Mouse (Mus musculus): ENCODE results near the gene Ammecr1.

The Ammecr1 gene

DNA sequence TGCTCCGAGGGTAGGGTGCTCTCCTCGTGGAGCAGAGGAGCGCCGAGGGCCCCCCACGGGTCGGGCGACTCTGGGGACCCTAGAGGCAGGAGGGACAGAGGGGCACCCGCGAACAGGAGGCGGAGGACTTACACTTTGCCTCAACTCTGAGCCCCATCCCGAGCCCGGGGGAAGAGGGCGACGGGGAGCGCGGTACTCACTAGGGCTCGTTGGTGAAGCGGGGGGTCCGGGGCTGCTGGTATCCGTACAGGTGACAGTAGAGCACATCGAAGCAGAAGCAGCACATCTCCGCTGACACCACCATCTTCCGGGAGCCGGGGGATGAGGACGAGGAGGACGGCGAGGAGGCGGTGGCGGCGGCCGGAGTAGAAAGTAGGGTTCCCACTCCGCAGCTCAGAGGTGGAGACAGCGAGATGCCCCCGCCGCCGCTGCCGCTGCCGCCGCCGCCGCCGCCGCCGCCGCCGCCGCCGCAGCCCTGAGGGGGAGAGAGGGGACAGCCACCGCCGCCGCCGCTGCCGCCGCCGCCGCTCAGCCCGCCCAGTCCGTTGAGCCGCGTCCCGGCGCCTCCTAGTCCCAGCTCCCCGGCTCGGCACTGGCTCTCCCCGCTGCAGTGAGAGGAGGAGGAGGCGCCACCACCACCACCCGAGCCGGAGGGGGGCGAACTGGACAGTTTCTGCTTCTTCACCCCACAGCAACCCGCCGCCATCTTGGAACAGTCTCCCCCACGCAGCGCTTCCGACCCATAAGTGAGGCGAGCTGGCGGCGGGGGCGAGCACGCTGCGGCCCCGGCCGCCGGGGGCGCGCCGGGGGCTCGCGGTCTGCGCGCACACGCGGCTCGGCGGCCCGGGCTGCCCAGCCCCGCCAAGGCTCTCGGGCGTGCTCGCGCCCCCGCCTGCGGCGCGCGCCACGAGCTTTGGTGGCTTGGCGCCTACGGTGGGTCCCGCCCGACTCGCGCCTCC lies at the start of gene Ammecr1:
TSS of gene Ammecr1 (minus strand) at position 721 of the 959 bp plus-strand sequence.
- peak; percentile 76 to 90 for DNase-seq

DNA sequence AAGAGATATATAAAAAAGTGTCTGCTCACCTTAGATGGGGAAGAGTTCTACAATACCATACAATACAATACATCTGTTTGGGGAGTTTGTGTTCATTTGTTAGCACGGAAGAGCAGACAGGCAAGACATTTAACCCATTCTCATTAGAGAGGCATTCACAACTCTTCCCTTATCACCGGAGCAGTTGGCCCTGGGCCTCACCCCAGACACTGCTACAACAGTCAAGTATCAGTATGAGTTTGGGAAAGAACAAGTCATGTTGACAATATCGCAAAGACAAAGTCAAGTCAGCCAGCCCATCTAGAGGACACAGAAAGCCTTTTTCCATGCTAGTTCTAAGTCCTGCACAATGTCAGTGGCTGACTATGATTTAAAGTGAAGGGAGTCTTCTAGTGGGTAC lies 47.6 kb upstream of the Ammecr1 start:
- no peak for DNase-seq

DNA sequence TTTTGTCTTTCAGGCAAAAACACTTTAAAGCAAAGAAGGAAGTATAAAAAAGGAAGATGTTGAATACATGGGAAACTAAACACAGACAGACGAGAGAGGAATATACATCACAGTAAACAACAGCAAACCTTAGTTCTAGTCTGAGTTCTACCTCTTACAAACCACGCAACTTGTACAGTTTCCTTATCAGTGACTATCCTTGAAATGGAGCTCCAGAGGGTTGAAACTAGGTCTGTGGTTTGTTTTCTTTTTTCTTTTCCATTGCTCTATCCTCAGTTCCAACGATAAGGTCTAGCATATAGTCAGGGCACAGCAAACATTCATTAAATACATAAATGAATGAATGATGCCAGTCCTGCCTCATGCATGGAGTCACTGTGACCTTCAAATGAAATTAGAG lies 45.8 kb upstream of the Ammecr1 start:
- no peak for DNase-seq

- DNase-seq, result no peak
Measured at GRCm38 (mm10) chrX:143011865-143012264, 45.3 kb upstream of the Ammecr1 start.

DNA sequence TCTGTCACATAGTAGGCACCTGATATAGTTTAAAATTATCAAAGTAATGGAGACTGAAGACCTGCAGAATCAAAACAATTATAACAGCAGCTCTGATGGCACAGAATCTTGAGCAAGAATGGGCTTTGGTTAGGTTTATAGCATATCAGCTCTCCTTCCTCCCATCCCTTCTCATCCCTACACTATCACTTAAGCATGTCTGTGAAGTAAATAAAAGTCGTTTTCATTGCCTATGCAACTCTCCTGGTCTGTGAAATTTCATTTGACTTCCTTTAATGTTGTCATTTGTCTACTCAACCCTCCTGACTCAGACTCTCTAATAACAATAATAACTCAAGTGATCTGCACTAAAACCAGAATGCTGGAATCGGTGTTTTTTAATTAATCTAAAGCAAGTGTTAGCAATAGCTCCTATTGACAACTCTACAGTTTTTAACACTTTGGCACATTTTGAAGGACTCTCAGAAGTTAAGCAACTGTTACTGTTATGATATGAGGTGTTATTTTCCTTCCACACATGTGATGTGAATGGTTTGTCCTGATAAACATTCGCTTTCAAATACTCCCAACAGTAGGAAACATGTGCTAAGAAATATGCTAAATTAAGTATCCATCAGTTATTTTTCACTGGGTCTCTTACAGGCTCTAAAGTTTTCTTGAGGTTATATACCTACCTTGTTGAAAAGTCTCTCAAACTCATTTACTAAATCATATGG lies 37.8 kb upstream of the Ammecr1 start:
- no peak for DNase-seq

DNA sequence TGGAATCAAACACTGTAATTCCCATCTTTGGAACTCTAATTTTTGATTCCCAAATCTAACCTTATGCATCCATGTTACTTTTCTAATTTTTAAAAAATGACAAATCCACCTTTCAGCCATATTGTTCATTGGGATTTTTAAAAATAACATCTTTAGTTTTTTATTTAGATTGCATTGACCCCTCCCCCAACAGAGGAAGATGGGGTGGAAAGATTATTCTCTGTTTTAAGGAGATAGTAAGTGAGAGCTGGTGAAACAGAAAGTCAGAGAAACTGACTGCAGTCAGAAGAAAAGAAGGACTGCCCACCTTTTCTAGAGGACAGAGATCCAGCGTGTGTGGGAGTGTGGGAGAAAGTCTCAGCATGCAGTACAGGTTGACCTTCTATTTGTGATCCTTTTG lies 30.7 kb upstream of the Ammecr1 start:
- no peak for DNase-seq

DNA sequence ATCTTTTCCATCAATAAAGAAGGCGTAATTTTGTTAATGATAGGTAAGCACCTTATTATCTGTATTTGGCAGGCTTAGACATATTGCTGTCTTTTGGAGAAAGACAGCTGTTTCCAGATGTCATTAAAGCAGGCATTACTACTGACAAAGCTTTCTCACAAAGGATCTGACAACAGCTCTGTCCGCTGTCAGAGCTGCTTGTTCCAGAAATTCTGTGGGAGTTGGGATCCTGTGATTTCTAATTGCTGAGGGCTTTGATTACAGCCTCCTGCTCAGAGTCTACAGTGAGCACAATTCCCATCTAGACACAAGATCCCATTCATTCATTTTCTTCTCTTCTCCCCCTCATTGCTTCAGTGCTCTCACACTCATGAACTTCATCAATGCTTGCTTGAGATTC lies 28.0 kb upstream of the Ammecr1 start:
- DNase-seq, result no peak

GRCm38 (mm10) chrX:142984170-142984569 lies 17.6 kb upstream of the Ammecr1 start:
- DNase-seq, result no peak

DNA sequence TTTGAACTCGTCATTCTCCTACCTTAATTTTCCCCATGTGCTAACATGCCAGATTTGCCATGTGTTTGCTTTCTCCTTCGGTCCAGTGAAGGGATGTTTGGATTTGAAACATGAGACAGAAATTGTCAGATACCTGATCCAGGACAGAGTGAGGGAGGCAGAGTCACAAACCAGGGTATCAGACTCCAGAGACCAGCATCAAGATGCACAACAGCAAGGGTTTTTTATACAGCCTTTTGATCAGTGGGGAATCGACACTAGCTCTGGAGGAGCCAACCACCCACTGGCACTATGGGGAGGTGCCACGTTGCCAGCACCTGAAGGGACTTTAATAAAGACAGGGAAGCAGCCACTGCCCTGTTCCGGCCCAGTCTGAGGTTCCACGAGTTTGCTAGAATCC lies 17.1 kb upstream of the Ammecr1 start:
- DNase-seq, result no peak

DNA sequence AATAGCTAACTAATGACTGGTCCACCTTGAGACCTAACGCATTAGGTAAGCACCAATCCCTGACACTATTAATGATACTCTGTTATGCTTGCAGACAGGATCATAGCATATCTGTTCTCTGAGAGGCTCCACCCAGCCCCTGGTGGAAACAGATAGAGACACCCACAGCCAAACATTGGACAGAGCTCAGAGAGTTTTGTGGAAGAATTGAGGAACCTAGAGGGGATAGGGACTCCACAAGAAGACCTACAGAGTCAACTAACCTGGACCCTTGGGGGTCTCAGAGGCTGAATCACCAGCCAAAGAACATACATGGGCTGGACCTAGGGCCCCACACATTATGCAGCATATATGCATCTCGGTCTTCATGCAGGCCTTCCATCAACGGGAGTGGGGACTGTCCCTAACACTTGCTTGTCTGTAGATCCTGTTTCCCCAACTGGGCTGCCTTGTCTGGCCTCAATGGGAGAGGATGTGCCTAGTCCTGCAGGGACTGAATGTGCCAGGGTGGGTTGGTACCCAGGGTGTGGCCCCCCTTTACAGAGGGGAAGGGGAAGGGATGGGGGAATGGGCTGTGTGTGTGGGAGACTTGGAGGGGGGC lies 15.1 kb upstream of the Ammecr1 start:
- DNase-seq, result no peak

DNA sequence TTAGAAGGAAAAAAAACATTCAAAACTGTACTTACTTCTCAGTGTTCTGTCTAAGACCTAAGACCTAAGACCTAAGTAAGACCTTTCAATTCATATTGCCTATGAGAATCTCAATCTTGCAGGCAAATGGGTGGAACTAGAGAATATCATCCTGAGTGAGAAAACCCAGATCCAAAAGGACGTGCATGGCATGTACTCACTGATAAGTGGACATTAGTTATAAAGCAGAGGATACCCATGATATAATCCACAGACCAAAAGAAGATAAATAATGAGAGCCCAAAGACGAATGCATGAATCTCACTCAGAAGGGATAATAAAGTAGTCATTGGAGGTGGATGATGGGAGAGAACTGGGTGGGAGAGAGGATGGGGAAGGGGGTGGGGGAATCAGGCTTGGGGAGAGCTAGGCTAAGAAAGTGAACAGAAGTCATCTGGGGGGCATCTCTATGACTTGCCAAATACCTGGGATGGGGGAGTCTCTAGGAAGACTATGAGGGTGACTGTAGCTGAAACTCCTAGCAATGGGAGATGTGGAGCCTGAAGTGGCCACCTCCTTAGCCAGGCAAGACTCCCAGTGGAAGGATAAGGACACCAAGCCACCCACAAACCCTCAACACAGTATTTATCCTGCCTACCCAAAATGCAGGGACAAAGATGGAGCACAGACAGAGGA lies 14.5 kb upstream of the Ammecr1 start:
- DNase-seq, result no peak

- no peak for DNase-seq
Measured at GRCm38 (mm10) chrX:142979224-142979623, 12.7 kb upstream of the Ammecr1 start.

GRCm38 (mm10) chrX:142972443-142972970 lies 6.0 kb upstream of the Ammecr1 start:
- DNase-seq, result no peak

DNA sequence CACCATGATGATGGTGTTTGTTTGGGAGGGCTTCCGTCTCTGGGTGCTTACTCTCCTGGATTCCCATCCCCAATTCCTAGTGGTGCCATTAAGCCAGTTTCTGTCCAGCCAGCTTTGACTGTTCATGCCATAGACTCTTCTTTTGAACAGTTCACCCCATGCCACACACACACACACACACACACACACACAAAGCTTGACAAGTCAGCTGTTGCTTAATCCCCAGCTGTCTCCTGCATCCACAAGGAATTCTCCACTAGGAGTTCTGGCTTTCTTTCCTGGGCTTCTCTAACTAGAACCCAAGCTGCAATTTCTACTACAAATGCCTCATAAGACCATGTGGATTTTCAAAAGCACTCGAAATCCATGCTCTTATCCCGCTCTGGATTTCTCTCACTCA lies 5.2 kb upstream of the Ammecr1 start:
- no peak for DNase-seq

- no peak for DNase-seq
Measured at GRCm38 (mm10) chrX:142967067-142967466, 539 bp upstream of the Ammecr1 start.

DNA sequence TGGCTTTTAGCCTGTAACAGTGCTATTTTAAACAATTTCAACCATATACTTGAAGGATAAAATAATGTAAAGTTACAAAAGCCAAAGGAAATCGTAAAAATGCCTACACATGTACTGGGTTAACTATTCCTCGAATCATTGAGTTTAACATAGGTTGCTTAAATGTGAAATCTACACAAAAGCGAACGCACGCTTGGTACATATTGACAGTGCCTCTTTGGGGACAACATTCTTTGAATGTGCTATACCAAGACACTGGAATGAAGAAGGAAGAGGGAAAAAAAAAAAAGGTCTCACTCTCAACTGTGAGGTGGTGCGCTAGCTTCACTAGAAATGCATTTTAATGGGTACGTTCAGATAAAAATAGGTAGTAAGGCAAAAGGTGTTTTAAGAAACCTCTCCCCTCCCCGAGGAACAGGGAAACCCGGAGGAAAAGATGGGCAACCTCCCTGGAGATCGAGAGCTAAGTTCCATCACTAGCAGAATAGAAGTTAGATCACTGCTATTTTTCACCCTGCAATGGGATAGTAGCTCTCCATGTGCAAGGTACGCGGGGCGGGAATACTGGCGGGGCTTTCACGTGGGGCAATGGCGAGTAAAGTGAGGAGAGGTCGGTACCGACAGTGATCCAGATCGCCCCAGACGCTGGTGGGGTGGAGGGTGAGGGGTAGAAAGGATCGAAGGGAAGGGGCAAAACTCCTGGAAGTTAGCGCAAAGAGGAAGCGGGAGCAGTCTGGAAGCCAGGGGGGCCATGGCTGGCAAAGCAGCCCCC lies 1.1 kb downstream of the Ammecr1 start:
- DNase-seq, result peak in 1 of 2 experiments; percentile 11

DNA sequence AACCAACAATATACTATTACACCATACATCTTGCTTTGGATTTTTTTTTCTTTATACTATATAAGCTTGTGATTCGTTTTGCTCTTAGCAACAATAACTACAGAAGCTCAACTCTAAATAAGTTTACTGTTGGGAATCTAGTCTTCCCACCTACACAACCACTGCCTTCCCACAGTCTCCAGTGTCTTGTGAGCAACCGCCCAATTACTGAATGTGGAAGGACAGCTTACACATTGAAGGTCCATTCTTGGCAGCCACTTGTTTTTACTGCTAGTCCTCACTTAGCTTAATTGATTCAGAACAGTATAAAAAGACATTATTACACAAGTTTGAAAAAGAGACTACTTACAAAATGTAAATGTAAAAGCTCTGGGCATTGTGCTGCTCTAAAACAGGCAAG lies 6.1 kb downstream of the Ammecr1 start:
- no peak for DNase-seq

- no peak for DNase-seq
Measured at GRCm38 (mm10) chrX:142959674-142960307, 6.7 kb downstream of the Ammecr1 start.

GRCm38 (mm10) chrX:142928430-142928829 lies 38.1 kb downstream of the Ammecr1 start:
- no peak for DNase-seq

DNA sequence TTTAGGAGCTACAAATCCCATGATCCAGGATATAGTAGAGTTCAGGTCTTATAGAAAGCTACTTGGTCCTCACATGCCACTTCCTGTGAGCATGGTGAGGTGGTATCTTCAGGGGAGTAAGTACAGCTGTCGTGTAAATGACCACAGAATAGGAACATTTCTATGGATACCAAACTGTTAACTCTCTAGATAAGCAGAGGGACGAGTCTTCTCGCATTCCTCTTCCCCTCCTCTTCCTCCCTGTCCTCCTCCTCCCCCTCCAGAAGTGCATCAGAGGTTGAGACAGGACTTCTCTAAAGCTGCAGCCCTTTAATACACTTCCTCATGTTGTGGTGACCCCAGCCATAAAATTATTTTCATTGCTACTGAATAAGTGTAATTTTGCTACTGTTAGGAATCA lies 49.1 kb downstream of the Ammecr1 start:
- no peak for DNase-seq

GRCm38 (mm10) chrX:142916719-142917118 lies 49.8 kb downstream of the Ammecr1 start:
- DNase-seq, result no peak
